Mouse (Mus musculus) layer of hippocampus, adult 2 months (tissue): ENCODE measurements around the gene Gm45837. TPM values are rescaled to one million over a fixed set of nuclear protein-coding genes. Genes with fewer than 3 reads are reported as not detected.

ENCODE experiments used
- DNase-seq, 2 experiments: peaks; one replicate each; pipeline ENCODE4 v3.0.0; 2022; ENCODE audit warnings: low spot score in 2 of 2
- H3K27ac ChIP-seq: fragments of 200-600 bp; 2 replicates; pipeline ENCODE4 v1.8.1; 2022
- H3K4me3 ChIP-seq: fragments of 200-600 bp; 2 replicates; pipeline ENCODE4 v1.8.1; 2022; ENCODE audit warnings: mild to moderate bottlenecking
- CTCF ChIP-seq: fragments of 200-600 bp; conservative IDR thresholded peaks from 2 replicates; pipeline ENCODE4 v1.8.1; 2022; ENCODE audit warnings: antibody characterized with exemption, mild to moderate bottlenecking, moderate library complexity
- total RNA-seq, 2 experiments: library from RNA; stranded (reverse); gene quantifications; 2 replicates each; pipeline ENCODE4 v1.2.3; 2021

The Gm45837 gene
- total RNA-seq, 2 experiments from 2014 or later = 2.4 TPM; not detected in 1

- DNase-seq = no peak
- TF ChIP-seq CTCF = no peak
- no peak overlapping the region for H3K4me3 ChIP-seq
- no peak overlapping the region for H3K27ac ChIP-seq
These were observed 31.8 kb upstream of the Gm45837 start for GRCm38 (mm10) chr7:101378796-101379465.

- no peak overlapping the region for H3K4me3 ChIP-seq
- DNase-seq = no peak
- H3K27ac ChIP-seq = no peak overlapping the region
- TF ChIP-seq CTCF = no peak
These were observed 31.0 kb upstream of the Gm45837 start for GRCm38 (mm10) chr7:101379732-101380131.

- H3K27ac ChIP-seq = no peak overlapping the region
- DNase-seq = no peak
- no peak for TF ChIP-seq CTCF
These were observed 29.2 kb upstream of the Gm45837 start for GRCm38 (mm10) chr7:101381512-101381911.

GRCm38 (mm10) chr7:101382378-101382777 lies 28.3 kb upstream of the Gm45837 start:
- H3K27ac ChIP-seq = peak overlapping the region; percentile 53
- DNase-seq = no peak
- peak; percentile 60 for TF ChIP-seq CTCF
- no peak overlapping the region for H3K4me3 ChIP-seq

More at GRCm38 (mm10) chr7:101381512-101381911, 29.2 kb upstream of the Gm45837 start:
- H3K4me3 ChIP-seq = no peak overlapping the region

- TF ChIP-seq CTCF = no peak
- DNase-seq = no peak
- no peak overlapping the region for H3K4me3 ChIP-seq
- H3K27ac ChIP-seq = 0 out of 2 replicates have a peak overlapping the region, but pooled peaks have one; percentile 10
These were observed 26.9 kb upstream of the Gm45837 start for GRCm38 (mm10) chr7:101383756-101384155.

- Histone ChIP-seq H3K4me3 (no peak overlapping the region), H3K27ac (peak overlapping the region; percentile 18; the same call in 1 of the 2 replicates)
- no peak for DNase-seq
- TF ChIP-seq CTCF = no peak
These were observed 25.8 kb upstream of the Gm45837 start for GRCm38 (mm10) chr7:101384931-101385330.

- no peak overlapping the region for H3K27ac ChIP-seq
- DNase-seq = no peak
- no peak overlapping the region for H3K4me3 ChIP-seq
- TF ChIP-seq CTCF = no peak
These were observed 25.4 kb upstream of the Gm45837 start for GRCm38 (mm10) chr7:101385331-101385733.

GRCm38 (mm10) chr7:101385866-101386452 lies 24.7 kb upstream of the Gm45837 start:
- TF ChIP-seq CTCF = no peak
- Histone ChIP-seq H3K4me3 (no peak overlapping the region), H3K27ac (no peak overlapping the region)
- no peak for DNase-seq

- H3K27ac ChIP-seq = no peak overlapping the region
- TF ChIP-seq CTCF = no peak
- no peak for DNase-seq
- no peak overlapping the region for H3K4me3 ChIP-seq
These were observed 21.4 kb upstream of the Gm45837 start for GRCm38 (mm10) chr7:101389256-101389655.

GRCm38 (mm10) chr7:101391909-101392479 lies 18.7 kb upstream of the Gm45837 start:
- no peak for TF ChIP-seq CTCF
- Histone ChIP-seq H3K4me3 (no peak overlapping the region), H3K27ac (no peak overlapping the region)
- DNase-seq = no peak

- Histone ChIP-seq H3K4me3 (no peak overlapping the region), H3K27ac (no peak overlapping the region)
- no peak for DNase-seq
- no peak for TF ChIP-seq CTCF
These were observed 17.7 kb upstream of the Gm45837 start for GRCm38 (mm10) chr7:101393015-101393414.

- TF ChIP-seq CTCF = no peak
- Histone ChIP-seq H3K4me3 (no peak overlapping the region), H3K27ac (no peak overlapping the region)
- no peak for DNase-seq
These were observed 16.8 kb upstream of the Gm45837 start for GRCm38 (mm10) chr7:101393694-101394504.

- TF ChIP-seq CTCF = no peak
- H3K4me3 ChIP-seq = no peak overlapping the region
- no peak overlapping the region for H3K27ac ChIP-seq
- DNase-seq = no peak
These were observed 16.1 kb upstream of the Gm45837 start for GRCm38 (mm10) chr7:101394569-101394968.
